Mouse (Mus musculus) c-Kit-negative CD71-positive TER-119-positive erythroid progenitor cells, embryonic 14.5 days (primary cell): ENCODE data around the gene Rps6kc1.
A peak's percentile ranks its signal among the peaks of the same experiment; 100 is the strongest.

Source experiments
- DNase-seq: peaks from one replicate; pipeline ENCODE4 v3.0.0-alpha.2; 2013; ENCODE audit warnings: low read depth, low spot score

Rps6kc1 gene

GRCm38 (mm10) chr1:190834201-190834907, 77.2 kb downstream of the Rps6kc1 start:
- DNase-seq = no peak

- no peak for DNase-seq
Observed at GRCm38 (mm10) chr1:190832965-190833630, 78.5 kb downstream of the Rps6kc1 start.

GRCm38 (mm10) chr1:190831839-190832497, 79.6 kb downstream of the Rps6kc1 start:
- no peak for DNase-seq

GRCm38 (mm10) chr1:190826486-190827034, 85.0 kb downstream of the Rps6kc1 start:
- no peak for DNase-seq

GRCm38 (mm10) chr1:190823745-190824144, 87.8 kb downstream of the Rps6kc1 start:
- no peak for DNase-seq

- DNase-seq = no peak
Observed at GRCm38 (mm10) chr1:190816141-190816540, 95.4 kb downstream of the Rps6kc1 start.

GRCm38 (mm10) chr1:190810408-190810807, 101.2 kb downstream of the Rps6kc1 start:
- DNase-seq = no peak

- DNase-seq = no peak
Observed at GRCm38 (mm10) chr1:190808766-190809221, 102.8 kb downstream of the Rps6kc1 start.

- no peak for DNase-seq
Observed at GRCm38 (mm10) chr1:190806817-190807216, 104.8 kb downstream of the Rps6kc1 start.

- no peak for DNase-seq
Observed at GRCm38 (mm10) chr1:190798668-190799067, 112.9 kb downstream of the Rps6kc1 start.

GRCm38 (mm10) chr1:190797483-190798058, 114.0 kb downstream of the Rps6kc1 start:
- DNase-seq = no peak

- DNase-seq = peak; percentile 3
Observed at GRCm38 (mm10) chr1:190796745-190797482, 114.7 kb downstream of the Rps6kc1 start.

GRCm38 (mm10) chr1:190791638-190792037, 119.9 kb downstream of the Rps6kc1 start:
- DNase-seq = no peak

- no peak for DNase-seq
Observed at GRCm38 (mm10) chr1:190790720-190791119, 120.8 kb downstream of the Rps6kc1 start.

- no peak for DNase-seq
Observed at GRCm38 (mm10) chr1:190777660-190778059, 133.9 kb downstream of the Rps6kc1 start.

- DNase-seq = no peak
Observed at GRCm38 (mm10) chr1:190776260-190776659, 135.3 kb downstream of the Rps6kc1 start.

GRCm38 (mm10) chr1:190772088-190772885, 139.3 kb downstream of the Rps6kc1 start:
- DNase-seq = no peak

GRCm38 (mm10) chr1:190769748-190770147, 141.8 kb downstream of the Rps6kc1 start:
- no peak for DNase-seq

- no peak for DNase-seq
Observed at GRCm38 (mm10) chr1:190768307-190768706, 143.3 kb downstream of the Rps6kc1 start.

GRCm38 (mm10) chr1:190767621-190768020, 143.9 kb downstream of the Rps6kc1 start:
- DNase-seq = no peak
